In genomic region chr7:128254978-128255377, GRCm38 (mm10) we compare ENCODE assay signal across 26 mouse cellular contexts. TPM values are rescaled to one million over a fixed set of nuclear protein-coding genes. Genes with fewer than 3 reads are reported as not detected.
"Had no signal": no experiment of that assay in that cellular context is flagged by ENCODE, and none has a peak within 500 bp of the region (broad histone marks: within the 10 kb centered on the region; RNA-seq: fewer than 3 reads in every experiment).

No protein-coding gene starts in this region.

- H3K27ac ChIP-seq: liver, embryonic 13.5 days; liver, embryonic 15.5 days; macrophage; midbrain, embryonic 12.5 days; neural tube, embryonic 13.5 days; neural tube, embryonic 15.5 days had no signal

- H3K4me3 ChIP-seq: liver, embryonic 13.5 days; liver, embryonic 15.5 days; megakaryocyte, embryonic 14.5 days; midbrain, embryonic 12.5 days; neural tube, embryonic 13.5 days; neural tube, embryonic 15.5 days had no signal

- ATAC-seq: liver, postnatal 0 days; midbrain, embryonic 16.5 days had no signal

- H3K36me3 ChIP-seq: liver, embryonic 13.5 days; liver, embryonic 15.5 days; midbrain, embryonic 12.5 days; neural tube, embryonic 13.5 days; neural tube, embryonic 15.5 days had no signal

- H3K9ac ChIP-seq: liver, embryonic 13.5 days; liver, embryonic 15.5 days; liver, postnatal 0 days; lung, embryonic 14.5 days; midbrain, embryonic 12.5 days; neural tube, embryonic 13.5 days; neural tube, embryonic 15.5 days had no signal

- H3K4me2 ChIP-seq: liver, embryonic 13.5 days; liver, embryonic 15.5 days; lung, embryonic 14.5 days; midbrain, embryonic 12.5 days; neural tube, embryonic 13.5 days; neural tube, embryonic 15.5 days had no signal

- DNase-seq: liver, embryonic 13.5 days; liver, postnatal 0 days; lung, embryonic 14.5 days; lung, postnatal 10 days; lung, postnatal 36 days; midbrain, embryonic 14.5 days; retina, postnatal 1 day; right cerebral cortex, adult 18-20 months; right cerebral cortex, postnatal 25 days; right cerebral cortex, postnatal 4 days; spleen, adult 18-20 months; thymus, adult 18-20 months; thymus, postnatal 14 days; thymus, postnatal 36 days had no signal

- H3K9me3 ChIP-seq: liver, embryonic 13.5 days; liver, embryonic 15.5 days; megakaryocyte, embryonic 14.5 days; midbrain, embryonic 12.5 days; neural tube, embryonic 13.5 days; neural tube, embryonic 15.5 days had no signal

RNA-seq across cellular contexts. Expression of gene Tgfb1i1, which starts 8.4 kb away (rescaled TPM):
- total RNA-seq: monocyte, adult 5-6 weeks had no signal

RNA-seq across cellular contexts. Expression of gene Slc5a2, which starts 10.5 kb away (rescaled TPM):
- total RNA-seq: megakaryocyte progenitor cell, adult 5-6 weeks; monocyte, adult 5-6 weeks had no signal
- polyA plus RNA-seq: lung, embryonic 16.5 days; midbrain, embryonic 12.5 days; midbrain, embryonic 14.5 days; midbrain, embryonic 16.5 days; neural tube, embryonic 13.5 days; small intestine, adult 2 months; thymus, postnatal 0 days had no signal
